Mouse (Mus musculus): ENCODE results near the gene Fam208b.
"Not testable (repeated sequence)": the region's sequence is repeated elsewhere in the genome, so short reads cannot be mapped to it uniquely, and the experiment has no call there.

Gene Fam208b

DNA sequence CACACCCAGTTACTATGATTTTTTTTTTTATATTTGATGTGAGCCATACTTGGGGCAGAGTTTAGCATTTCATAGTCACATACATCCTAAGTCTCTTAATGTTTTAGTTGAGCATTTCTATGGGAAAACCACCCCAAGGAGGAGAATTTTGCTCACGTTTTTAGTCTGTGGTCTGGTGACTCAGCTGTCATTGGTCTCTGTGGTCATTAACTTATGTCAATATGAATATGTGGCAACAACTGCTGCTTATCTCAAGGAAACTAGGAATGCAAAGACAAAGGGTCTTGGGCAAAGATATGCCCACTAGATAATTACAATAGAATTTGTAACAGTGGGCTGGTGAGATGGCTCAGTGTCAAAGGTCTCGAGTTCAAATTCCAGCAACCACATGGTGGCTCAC lies 47.0 kb downstream of the Fam208b start:
- peak; percentile 53 for DNase-seq (ENCODE audit: inconsistent ontology term)

DNA sequence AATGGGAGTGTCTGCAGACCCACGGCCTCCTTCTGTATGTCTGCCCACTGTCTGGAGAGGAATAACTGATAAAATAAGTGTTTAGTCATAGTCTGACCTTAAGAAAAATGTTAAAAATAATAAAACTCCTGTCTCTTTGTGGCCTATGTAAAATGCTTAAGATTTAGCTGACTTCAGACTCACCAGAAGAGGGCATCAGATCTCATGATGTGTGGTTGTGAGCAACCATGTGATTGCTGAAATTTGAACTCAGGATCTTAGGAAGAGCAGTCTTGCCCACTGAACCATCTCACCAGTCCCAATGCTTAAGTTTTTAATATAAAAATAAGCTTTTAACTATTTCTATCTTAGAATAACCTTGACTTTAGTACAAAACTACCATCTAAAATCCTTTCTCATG lies 47.8 kb downstream of the Fam208b start:
- DNase-seq (ENCODE audit: inconsistent ontology term), result no peak

DNA sequence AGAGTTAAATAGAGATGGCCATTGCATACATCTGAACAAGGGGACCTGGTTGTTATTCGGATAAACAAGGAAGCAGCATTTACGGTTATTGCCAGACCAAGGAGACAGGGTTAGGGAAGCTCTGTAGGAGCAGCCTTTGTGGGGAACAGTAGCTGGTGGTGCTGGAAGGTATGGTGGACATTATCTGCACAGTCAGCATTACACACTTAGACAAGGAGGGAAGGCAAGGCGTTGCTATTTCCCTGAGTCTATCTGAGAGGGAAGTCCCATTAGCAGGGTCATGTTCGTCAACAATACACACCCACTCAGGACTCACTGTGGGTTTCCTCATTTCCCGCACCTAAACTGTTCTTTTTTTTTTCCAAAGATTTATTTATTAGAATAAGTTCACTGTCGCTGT lies 63.1 kb downstream of the Fam208b start:
- DNase-seq (ENCODE audit: inconsistent ontology term), result no peak

DNA sequence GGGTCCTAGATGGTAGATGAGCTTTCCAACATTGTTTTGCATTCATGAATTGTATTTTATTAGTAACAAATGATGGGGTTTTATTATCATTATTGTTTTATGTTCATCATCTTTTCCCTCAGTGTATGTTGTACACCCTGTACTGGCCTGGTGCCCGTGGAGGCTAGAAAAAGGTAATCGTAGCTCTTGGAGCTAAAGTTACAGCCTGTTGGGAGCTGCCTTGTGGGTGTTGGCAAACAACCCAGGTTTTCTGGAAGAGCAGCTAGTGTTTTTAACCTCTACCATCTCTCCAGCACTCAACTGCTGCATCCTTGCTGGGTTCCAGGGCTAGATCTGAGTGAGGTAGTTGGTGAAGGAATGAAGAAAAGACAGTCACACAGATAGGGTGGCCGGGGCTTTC lies 63.5 kb downstream of the Fam208b start:
- DNase-seq (ENCODE audit: inconsistent ontology term), result no peak

DNA sequence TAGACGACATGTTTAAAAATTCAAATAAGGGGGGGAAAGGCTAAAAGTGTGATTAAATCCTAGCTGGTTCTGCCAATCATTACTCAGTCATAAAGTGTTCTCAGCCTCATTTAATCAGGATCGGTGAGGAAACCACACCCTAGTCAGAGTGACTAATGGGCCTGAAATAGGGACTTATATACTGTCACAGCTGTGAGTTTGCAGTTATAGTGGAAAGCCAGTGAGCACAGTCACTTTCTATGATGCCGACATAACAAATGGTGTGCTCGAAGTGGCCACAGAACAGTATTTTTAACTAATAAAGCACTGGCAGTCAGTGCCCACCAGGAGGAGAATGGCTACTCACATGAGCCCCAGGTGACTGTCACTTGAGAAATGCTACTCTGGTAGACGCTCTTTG lies 66.0 kb downstream of the Fam208b start:
- no peak for DNase-seq (ENCODE audit: inconsistent ontology term)

DNA sequence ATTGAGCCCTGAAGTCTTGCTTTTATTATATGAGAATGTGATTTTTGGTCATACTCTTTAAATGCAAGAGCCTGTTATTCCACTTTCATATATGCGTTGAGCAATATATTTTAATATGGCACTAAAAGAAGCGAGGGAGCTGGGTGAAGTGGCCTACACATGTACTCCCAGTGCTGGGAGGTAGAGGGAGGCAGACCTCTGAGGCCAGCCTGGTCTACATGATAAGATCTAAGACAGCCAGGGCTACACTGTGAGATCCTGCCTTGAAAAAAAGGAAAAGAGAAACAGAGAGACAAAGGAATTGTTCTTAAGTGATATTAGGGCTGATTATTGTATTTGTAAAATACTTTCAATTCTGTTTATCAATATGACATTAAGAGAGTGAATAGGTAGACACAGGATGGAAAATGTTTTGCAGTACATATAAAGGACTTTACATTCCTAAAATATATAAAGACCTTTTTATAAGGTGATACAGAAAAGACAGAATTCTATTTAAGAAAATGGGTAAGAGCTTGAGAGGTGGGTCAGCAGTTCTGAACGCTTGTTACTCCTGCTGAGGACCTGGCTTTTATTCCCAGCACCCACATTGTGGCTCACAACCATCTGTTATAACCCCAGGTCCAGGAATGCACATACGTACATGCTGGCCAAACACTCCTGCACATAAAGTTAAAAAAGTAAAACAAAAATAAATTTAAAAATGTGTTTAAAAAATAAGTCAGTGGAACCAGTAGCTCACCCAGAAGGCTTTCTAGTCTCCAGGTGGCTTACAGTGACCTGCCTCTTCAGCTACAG lies 66.6 kb downstream of the Fam208b start:
- DNase-seq (ENCODE audit: inconsistent ontology term), result no peak

DNA sequence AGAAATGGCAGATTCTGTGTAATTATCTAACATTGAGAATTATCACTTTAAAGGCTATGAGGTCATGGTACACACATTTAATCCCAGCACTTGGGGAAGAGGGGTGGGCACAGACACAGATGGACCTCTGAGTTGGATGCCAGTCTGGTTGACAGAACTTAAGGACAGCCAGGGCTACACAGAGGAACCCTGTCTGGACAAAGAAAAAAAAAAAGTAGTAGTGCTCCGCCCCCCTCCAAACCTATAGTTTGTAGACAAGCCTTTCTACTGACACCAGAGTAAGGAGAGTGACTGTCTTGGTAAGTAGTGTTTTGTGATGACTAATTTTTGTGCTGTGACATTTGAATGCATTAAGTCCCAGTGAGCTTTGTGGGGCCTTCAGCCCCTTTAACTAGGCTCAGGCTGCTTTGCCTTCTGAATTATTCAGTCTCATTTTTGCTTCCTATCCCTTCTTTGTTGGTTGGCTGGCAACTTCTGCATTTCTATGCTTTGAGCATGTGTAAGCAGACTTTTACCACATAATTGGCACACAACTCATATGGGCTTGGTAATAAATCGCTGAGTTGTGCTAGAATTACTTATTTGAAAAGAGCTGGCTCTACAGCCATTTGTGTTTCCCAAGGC lies 69.6 kb downstream of the Fam208b start:
- DNase-seq (ENCODE audit: inconsistent ontology term), result peak; percentile 41

DNA sequence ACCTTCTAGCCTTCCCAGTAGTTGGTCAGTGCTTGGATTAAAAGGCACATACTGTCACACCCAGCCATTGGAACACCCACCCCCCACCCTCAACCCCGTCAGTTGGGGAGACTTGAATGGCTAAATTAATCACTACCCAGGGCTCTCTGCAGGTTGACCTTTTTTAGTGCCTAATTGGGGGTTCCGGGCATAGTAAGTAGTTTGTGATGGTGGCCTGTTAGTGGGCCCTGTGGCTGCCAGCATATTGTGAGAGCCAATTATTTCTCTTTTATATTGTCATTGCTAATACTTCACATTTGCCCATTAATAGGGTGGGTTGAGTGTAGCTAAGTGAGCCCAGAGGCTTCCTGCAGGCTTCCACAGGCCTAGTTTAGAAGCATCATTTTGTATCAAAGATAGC lies 70.7 kb downstream of the Fam208b start:
- DNase-seq (ENCODE audit: inconsistent ontology term), result peak; percentile 64

DNA sequence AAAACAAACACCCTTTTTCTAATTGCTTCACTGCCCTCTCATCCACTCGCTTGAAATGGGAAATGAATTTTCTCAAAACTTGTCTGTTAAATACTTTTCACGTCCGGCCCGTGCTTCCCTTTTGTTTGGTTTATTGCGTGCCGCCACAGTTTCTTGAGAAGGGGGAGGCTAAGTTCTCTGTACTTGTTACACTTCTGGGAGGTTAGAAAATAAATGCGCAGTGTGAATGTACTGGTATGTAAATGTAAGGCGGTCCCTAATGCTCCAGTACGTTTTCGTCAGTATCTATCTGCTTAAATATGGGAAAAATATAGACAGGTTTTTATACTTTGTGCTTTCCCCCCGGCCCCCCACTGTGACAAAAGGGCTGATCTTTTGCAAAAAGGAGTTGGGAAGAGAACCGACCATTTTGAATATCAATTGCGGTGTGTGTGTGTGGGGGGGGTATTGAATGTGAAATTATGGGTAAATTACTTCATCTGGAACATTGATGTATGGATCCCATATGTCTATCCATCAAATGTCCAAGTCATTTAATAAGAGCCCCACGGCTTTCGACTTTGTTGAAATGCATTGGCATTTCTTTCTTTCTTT lies 71.8 kb downstream of the Fam208b start:
- DNase-seq (ENCODE audit: inconsistent ontology term), result no peak

DNA sequence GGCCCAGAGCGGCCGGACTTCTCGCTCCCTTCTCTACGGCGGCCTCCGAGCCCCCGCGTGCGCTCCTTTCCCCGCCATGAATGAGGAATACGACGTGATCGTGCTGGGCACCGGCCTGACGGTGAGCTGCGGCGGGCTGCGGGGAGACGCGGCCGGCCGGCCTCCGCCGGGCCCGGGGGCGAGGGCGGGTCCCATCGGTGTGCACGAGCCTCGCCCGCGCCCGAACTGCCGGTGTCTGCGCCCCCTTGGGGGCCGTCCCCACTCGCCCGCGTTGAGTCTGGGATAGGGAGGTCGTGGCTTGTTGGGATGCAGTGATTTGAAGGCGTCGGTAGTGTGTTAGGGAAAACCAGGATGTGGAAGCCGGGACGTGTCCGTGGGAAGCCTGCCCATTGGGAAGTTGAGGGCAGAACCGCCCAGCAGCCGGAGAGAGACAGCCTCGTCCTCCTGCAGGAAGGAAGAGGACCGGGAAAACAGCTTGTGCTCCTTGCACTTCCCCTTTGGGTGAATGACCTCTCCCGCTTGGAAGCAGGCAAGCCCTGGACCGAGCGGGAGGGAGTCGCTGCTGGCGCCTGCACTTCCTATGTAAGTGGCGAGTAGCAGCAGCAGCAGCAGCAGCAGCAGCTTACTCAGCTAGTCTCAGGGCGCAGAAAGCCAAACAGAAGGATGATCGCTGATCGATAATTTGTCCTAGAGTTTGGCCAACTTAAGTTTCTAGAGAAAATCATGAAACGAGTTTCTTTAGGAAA lies 72.5 kb downstream of the Fam208b start:
- peak; percentile 86 for DNase-seq (ENCODE audit: inconsistent ontology term)

DNA sequence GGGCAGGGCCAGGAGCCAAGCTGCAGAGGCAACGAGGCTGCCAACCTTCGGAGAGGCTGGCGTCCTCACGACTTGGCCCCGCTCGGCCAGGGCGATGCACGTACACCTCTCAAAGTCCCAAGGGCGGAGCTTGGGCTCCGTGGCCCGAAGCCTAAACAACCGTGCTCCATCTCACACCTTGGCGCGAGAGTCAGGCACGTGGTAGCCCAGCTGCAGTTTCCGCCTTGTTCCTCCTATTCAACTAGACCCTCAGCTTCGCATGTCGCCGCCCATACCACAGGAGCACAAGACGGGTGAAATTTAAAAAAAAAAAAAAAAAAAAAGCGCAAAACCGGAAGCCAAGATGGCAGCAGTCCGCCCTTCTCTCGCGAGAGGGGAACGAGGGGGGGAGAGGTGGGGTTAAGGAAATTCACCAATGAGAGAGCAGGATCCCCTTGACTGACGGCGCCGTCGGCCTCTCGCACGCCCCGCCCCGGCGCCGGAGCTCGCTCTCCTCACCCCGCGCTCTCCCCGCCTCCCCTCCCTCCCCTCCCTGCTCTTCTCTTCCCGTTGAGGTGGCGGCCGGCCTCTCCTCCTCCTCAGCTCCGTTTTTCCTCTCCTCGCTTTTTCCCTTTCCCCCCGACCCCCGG lies 73.2 kb downstream of the Fam208b start, which contains the start of gene Gdi2:
Gene Gdi2 (plus strand): TSS at position 470 of the 629 bp plus-strand sequence.
- peak; percentile 99 for DNase-seq (ENCODE audit: inconsistent ontology term)

DNA sequence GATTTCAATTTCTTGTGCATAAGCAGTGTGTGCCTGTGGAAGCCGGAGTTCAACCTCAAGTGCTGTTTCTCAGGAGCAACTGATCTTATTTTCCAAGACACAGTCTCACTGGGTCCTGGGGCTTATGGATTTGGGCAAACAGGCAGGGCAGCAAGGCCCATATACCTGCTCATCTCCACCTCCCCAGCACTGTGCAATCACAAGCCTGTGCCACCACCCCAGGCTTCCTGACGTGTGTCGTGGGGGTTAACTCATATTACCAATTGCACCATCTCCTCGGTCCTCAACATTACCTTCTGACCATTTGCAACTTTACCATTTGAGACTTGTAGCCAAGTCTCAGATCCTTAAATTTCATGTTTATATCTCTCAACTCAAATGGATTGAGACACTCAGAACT lies 76.8 kb downstream of the Fam208b start:
- no peak for DNase-seq (ENCODE audit: inconsistent ontology term)

DNA sequence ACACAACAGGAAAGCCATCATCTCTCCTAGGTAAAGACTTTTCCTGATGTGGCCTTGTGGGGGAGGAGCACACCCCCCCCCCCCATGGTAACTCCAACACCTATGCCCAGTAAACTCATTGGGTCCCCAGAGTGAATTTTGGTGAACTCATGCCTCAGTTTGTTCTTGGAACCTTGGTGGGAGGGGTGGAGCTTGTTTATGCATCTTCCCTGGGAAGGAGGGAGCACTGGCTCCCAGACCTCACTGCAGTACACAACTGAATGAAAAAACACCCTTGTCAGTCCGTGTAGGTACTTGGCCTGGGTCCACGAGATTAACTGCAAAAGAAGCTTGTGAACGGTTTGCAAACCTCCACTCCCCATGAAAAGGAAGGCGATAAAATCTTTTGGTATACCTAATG lies 78.5 kb downstream of the Fam208b start:
- no peak for DNase-seq (ENCODE audit: inconsistent ontology term)

DNA sequence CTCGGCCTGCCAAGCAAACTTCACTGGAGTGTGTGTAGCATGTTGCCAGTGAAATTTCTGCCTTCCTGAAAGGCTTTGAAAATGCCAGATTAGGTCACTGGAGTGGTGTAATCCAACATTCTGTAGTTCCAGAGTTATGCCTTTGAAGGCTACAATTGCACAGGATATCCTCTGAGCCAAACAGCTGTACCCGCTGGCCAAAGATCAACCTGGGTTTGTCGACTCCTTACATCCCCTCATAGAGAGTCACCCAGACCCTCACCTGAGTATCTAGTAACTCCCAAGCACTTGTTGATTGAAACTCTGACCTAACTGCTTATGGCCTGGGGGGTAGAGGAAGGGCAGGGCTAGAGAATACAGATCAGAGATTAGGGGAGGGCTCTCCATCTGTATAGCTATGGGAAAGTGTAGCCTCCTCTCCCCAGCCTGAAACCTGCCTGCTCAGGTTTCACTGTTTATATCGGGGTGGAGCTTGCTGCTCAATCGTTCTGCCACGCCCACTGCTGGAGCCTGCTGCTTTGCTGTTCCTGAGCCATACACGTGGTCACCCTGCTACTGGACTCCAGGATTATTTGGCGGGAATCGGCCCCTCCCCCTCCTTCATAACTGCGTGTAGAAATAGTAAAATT lies 79.1 kb downstream of the Fam208b start:
- DNase-seq (ENCODE audit: inconsistent ontology term), result no peak

DNA sequence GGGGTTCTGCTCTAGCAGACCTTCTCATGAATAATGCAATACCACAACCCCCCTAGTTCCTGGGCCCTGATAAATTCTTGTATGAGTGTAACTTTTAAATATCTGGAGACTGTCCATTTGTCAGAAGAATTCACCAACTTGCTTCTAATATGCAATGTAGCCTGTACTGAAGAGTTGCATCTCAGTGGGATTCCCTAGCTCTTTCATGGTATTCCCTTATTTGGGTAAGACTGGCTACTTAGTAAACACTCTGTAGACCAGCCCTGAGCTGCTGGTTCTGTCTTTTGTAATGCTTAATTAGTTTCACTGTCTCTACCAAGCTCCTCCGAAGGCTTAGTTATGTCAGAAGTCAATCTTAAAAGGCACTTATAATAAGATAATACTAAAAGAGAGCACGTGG lies 79.7 kb downstream of the Fam208b start:
- not testable (repeated sequence) for DNase-seq (ENCODE audit: inconsistent ontology term)

DNA sequence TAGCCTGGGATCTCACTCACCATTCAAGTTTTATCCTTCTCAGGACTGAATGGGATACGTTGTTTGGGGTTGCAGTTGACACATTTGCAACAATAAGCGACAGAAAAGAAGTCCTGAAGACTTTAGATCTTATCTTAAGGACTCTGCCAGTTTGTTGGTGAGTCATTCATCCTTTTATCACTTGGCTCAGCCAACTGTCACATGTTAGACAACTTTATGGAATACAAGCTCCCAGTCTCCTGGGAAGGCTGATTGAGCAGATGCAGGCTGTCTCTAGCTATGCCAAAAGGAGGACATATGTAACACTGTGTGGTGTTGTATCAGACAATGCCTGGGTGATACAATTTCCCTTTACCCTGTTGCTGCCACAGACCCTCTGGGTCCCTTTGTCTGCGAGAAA lies 80.5 kb downstream of the Fam208b start:
- DNase-seq (ENCODE audit: inconsistent ontology term), result no peak

DNA sequence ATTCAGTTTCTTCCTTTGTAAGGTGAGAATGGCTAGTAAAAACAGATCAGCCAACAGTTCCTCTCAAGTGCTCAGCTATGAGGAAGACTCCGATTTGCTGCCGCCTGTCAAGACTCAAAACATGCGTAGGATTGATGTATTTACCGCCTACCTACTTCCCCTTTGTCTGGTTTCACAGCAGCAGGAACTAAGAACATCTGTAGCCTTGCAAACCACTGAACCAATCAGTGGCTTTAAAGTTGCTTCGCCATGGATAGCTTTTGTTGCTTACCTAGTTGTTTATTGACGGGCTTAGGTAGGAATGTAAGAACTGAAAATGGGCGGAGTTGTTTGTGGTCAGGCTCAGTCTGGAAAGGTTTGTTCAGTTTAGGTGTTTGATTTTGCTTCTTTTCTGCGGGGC lies 84.6 kb downstream of the Fam208b start:
- DNase-seq (ENCODE audit: inconsistent ontology term), result no peak

DNA sequence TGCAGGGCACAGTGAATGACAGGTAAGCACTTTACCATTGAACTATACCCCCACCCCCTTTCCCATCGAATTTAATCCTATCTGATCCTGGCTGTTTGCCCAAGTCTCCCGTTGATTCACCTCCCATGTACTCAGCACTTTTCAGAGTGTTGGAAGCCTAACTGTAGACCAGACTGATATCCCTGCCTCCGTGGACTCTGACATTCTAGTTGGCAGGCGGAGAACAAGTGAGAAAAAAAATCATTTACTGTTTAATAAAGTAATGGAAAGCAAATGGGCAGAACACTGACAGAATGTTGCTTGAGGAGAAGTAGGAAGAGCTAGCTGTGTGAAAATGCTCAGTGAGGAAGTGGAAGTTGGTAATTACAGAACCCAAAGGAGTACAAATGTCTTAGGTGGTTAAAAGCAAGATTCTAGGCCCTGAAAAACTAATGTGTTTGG lies 85.3 kb downstream of the Fam208b start:
- DNase-seq (ENCODE audit: inconsistent ontology term), result no peak

DNA sequence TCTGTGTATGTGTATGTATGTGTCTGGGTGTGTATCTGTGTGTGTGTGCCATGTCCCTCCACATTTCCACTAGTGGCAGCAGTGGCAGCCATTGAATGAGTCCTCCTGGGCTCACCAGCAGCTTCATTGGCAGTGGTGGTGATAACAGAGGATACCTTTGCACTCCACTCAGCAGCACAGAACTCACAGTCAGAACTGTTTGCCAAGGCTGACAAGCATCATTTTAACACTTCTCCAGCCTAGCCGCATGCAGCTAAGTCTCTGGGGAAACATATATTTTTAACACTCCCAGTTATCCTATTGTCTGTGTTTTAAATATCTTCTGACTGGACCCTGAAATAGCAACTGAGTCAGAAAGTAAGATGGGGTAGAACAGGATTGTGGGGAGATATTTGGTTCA lies 87.0 kb downstream of the Fam208b start:
- no peak for DNase-seq (ENCODE audit: inconsistent ontology term)

DNA sequence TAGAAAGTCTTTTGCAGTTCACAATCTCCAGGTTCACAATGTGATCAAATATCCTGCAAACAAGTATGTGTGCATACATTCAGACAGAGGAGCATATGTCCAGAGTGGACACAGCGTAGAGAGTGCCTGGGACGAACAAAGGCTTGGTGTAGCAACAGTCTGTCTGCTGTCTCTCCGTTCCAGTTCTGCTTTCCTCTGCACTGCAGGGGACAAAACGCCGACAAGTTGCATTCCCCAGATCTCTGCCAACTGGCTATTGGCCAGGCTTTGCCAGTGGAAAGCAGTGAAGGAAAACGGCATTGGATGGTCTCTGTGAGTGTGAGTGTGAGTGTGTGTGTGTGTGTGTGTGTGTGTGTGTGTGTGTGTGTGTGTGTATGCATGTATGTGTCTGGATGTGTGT lies 87.4 kb downstream of the Fam208b start:
- peak; percentile 62 for DNase-seq (ENCODE audit: inconsistent ontology term)

DNA sequence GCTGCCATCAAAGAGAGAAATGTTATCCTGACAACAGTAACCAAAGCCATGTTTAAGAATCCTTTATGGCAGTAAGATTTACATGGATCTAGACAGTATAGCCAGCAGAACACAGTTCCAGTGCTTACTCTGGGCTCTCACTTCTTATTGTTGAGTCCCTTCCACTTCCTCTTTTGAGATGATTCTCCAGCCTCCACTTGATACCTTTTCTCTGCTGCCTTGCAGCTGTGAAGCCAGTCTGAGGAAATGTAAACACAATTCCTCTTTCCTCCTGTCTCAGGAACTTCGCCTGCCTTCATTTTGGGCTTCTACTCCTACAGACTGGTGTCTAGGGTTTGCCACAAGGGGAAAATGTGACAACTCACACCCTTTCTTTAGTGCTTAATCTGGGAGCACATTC lies 90.9 kb downstream of the Fam208b start:
- DNase-seq (ENCODE audit: inconsistent ontology term), result not testable (repeated sequence)

All from Muller cell, postnatal 12 days (primary cell).